Mouse (Mus musculus): ENCODE data around the gene Zc3h12c.

- TF ChIP-seq GATA1 (IDR thresholded peaks at IDR 0.05; ENCODE audit: borderline replicate concordance, low read length): no peak; the same call in 2 of the 3 replicates
- no peak for TF ChIP-seq FLI1 (IDR thresholded peaks at IDR 0.05; ENCODE audit: low read length)
These were observed 4.2 kb upstream of the Zc3h12c start for GRCm38 (mm10) chr9:52172550-52172949.

All from megakaryocyte, embryonic 14.5 days (primary cell).